Mouse (Mus musculus): ENCODE data around the gene Gabarapl1. TPM values are rescaled to one million over a fixed set of nuclear protein-coding genes. Genes with fewer than 3 reads are reported as not detected.

Gabarapl1 gene
- polyA plus RNA-seq, 1 experiment, result 64.3 TPM

GRCm38 (mm10) chr6:129514376-129514775 lies 18.6 kb upstream of the Gabarapl1 start:
- Histone ChIP-seq H3K36me3 (ENCODE audit: control insufficient read depth, insufficient read depth) (no peaks in the 10 kb centered on the region), H3K79me3 (ENCODE audit: low read depth) (no peaks in the 10 kb centered on the region), H3K27me3 (ENCODE audit: control insufficient read depth, insufficient read depth, insufficient read length) (no peaks in the 10 kb centered on the region), H3ac (ENCODE audit: control insufficient read depth, insufficient read length, low read depth) (no peak overlapping the region), H3K79me2 (ENCODE audit: control insufficient read depth, insufficient read depth) (no peaks in the 10 kb centered on the region), H3K4me3 (ENCODE audit: insufficient read depth, poor library complexity, severe bottlenecking) (no peak overlapping the region)
- TF ChIP-seq CEBPB (IDR thresholded peaks at IDR 0.05; ENCODE audit: low read depth) (no peak), MYOG (IDR thresholded peaks at IDR 0.05; ENCODE audit: control insufficient read depth, extremely low read depth, insufficient read length) (no peak), CTCF (IDR thresholded peaks at IDR 0.05; ENCODE audit: control insufficient read depth, insufficient read depth, insufficient read length) (no peak), MAX (IDR thresholded peaks at IDR 0.05) (peak; percentile 47), USF1 (IDR thresholded peaks at IDR 0.05; ENCODE audit: low read depth) (no peak), MYOD1 (IDR thresholded peaks at IDR 0.05; ENCODE audit: control insufficient read depth, insufficient read length, low read depth) (no peak), FOSL1 (IDR thresholded peaks at IDR 0.05; ENCODE audit: insufficient read depth, low read length, poor library complexity, severe bottlenecking) (peak; percentile 48)

GRCm38 (mm10) chr6:129515068-129515467 lies 17.9 kb upstream of the Gabarapl1 start:
- Histone ChIP-seq H3K36me3 (ENCODE audit: control insufficient read depth, insufficient read depth) (no peaks in the 10 kb centered on the region), H3K79me2 (ENCODE audit: control insufficient read depth, insufficient read depth) (no peaks in the 10 kb centered on the region), H3K27me3 (ENCODE audit: control insufficient read depth, insufficient read depth, insufficient read length) (no peaks in the 10 kb centered on the region), H3ac (ENCODE audit: control insufficient read depth, insufficient read length, low read depth) (no peak overlapping the region), H3K79me3 (ENCODE audit: low read depth) (no peaks in the 10 kb centered on the region), H3K4me3 (ENCODE audit: insufficient read depth, poor library complexity, severe bottlenecking) (no peak overlapping the region)
- TF ChIP-seq CEBPB (IDR thresholded peaks at IDR 0.05; ENCODE audit: low read depth), result peak; percentile 28
- TF ChIP-seq MYOG (IDR thresholded peaks at IDR 0.05; ENCODE audit: control insufficient read depth, extremely low read depth, insufficient read length), result no peak

- no peak overlapping the region for H3ac ChIP-seq (ENCODE audit: control insufficient read depth, insufficient read length, low read depth)
- H3K36me3 ChIP-seq (ENCODE audit: control insufficient read depth, insufficient read depth), result no peaks in the 10 kb centered on the region
- no peaks in the 10 kb centered on the region for H3K79me2 ChIP-seq (ENCODE audit: control insufficient read depth, insufficient read depth)
- TF ChIP-seq CTCF (IDR thresholded peaks at IDR 0.05; ENCODE audit: control insufficient read depth, insufficient read depth, insufficient read length) (no peak), MYOD1 (IDR thresholded peaks at IDR 0.05; ENCODE audit: control insufficient read depth, insufficient read length, low read depth) (no peak), MAX (IDR thresholded peaks at IDR 0.05) (no peak), FOSL1 (IDR thresholded peaks at IDR 0.05; ENCODE audit: insufficient read depth, low read length, poor library complexity, severe bottlenecking) (no peak), CEBPB (IDR thresholded peaks at IDR 0.05; ENCODE audit: low read depth) (no peak), USF1 (IDR thresholded peaks at IDR 0.05; ENCODE audit: low read depth) (no peak), MYOG (IDR thresholded peaks at IDR 0.05; ENCODE audit: control insufficient read depth, extremely low read depth, insufficient read length) (no peak)
- H3K79me3 ChIP-seq (ENCODE audit: low read depth), result no peaks in the 10 kb centered on the region
- no peaks in the 10 kb centered on the region for H3K27me3 ChIP-seq (ENCODE audit: control insufficient read depth, insufficient read depth, insufficient read length)
- no peak overlapping the region for H3K4me3 ChIP-seq (ENCODE audit: insufficient read depth, poor library complexity, severe bottlenecking)
Observed at GRCm38 (mm10) chr6:129516388-129516787, 16.6 kb upstream of the Gabarapl1 start.

- no peaks in the 10 kb centered on the region for H3K79me2 ChIP-seq (ENCODE audit: control insufficient read depth, insufficient read depth)
- no peaks in the 10 kb centered on the region for H3K36me3 ChIP-seq (ENCODE audit: control insufficient read depth, insufficient read depth)
- TF ChIP-seq FOSL1 (IDR thresholded peaks at IDR 0.05; ENCODE audit: insufficient read depth, low read length, poor library complexity, severe bottlenecking), result no peak
- no peak for TF ChIP-seq MYOG (IDR thresholded peaks at IDR 0.05; ENCODE audit: control insufficient read depth, extremely low read depth, insufficient read length)
- no peak for TF ChIP-seq MYOD1 (IDR thresholded peaks at IDR 0.05; ENCODE audit: control insufficient read depth, insufficient read length, low read depth)
- no peak for TF ChIP-seq CTCF (IDR thresholded peaks at IDR 0.05; ENCODE audit: control insufficient read depth, insufficient read depth, insufficient read length)
- TF ChIP-seq USF1 (IDR thresholded peaks at IDR 0.05; ENCODE audit: low read depth), result no peak
- no peak for TF ChIP-seq MAX (IDR thresholded peaks at IDR 0.05)
- TF ChIP-seq CEBPB (IDR thresholded peaks at IDR 0.05; ENCODE audit: low read depth), result no peak
- H3K27me3 ChIP-seq (ENCODE audit: control insufficient read depth, insufficient read depth, insufficient read length), result no peaks in the 10 kb centered on the region
- no peak overlapping the region for H3ac ChIP-seq (ENCODE audit: control insufficient read depth, insufficient read length, low read depth)
- H3K4me3 ChIP-seq (ENCODE audit: insufficient read depth, poor library complexity, severe bottlenecking), result no peak overlapping the region
- H3K79me3 ChIP-seq (ENCODE audit: low read depth), result no peaks in the 10 kb centered on the region
Observed at GRCm38 (mm10) chr6:129517752-129518408, 15.1 kb upstream of the Gabarapl1 start.

- H3ac ChIP-seq (ENCODE audit: control insufficient read depth, insufficient read length, low read depth), result no peak overlapping the region
- no peaks in the 10 kb centered on the region for H3K27me3 ChIP-seq (ENCODE audit: control insufficient read depth, insufficient read depth, insufficient read length)
- H3K4me3 ChIP-seq (ENCODE audit: insufficient read depth, poor library complexity, severe bottlenecking), result no peak overlapping the region
- no peaks in the 10 kb centered on the region for H3K79me2 ChIP-seq (ENCODE audit: control insufficient read depth, insufficient read depth)
- no peaks in the 10 kb centered on the region for H3K79me3 ChIP-seq (ENCODE audit: low read depth)
- TF ChIP-seq USF1 (IDR thresholded peaks at IDR 0.05; ENCODE audit: low read depth) (no peak), MAX (IDR thresholded peaks at IDR 0.05) (no peak), FOSL1 (IDR thresholded peaks at IDR 0.05; ENCODE audit: insufficient read depth, low read length, poor library complexity, severe bottlenecking) (no peak), MYOD1 (IDR thresholded peaks at IDR 0.05; ENCODE audit: control insufficient read depth, insufficient read length, low read depth) (no peak), CEBPB (IDR thresholded peaks at IDR 0.05; ENCODE audit: low read depth) (no peak), CTCF (IDR thresholded peaks at IDR 0.05; ENCODE audit: control insufficient read depth, insufficient read depth, insufficient read length) (no peak), MYOG (IDR thresholded peaks at IDR 0.05; ENCODE audit: control insufficient read depth, extremely low read depth, insufficient read length) (no peak)
- H3K36me3 ChIP-seq (ENCODE audit: control insufficient read depth, insufficient read depth), result no peaks in the 10 kb centered on the region
Observed at GRCm38 (mm10) chr6:129526069-129526468, 6.9 kb upstream of the Gabarapl1 start.

- Histone ChIP-seq H3K4me3 (ENCODE audit: insufficient read depth, poor library complexity, severe bottlenecking) (no peak overlapping the region), H3K36me3 (ENCODE audit: control insufficient read depth, insufficient read depth) (no peaks in the 10 kb centered on the region), H3K27me3 (ENCODE audit: control insufficient read depth, insufficient read depth, insufficient read length) (no peaks in the 10 kb centered on the region), H3K79me2 (ENCODE audit: control insufficient read depth, insufficient read depth) (no peaks in the 10 kb centered on the region), H3K79me3 (ENCODE audit: low read depth) (no peaks in the 10 kb centered on the region), H3ac (ENCODE audit: control insufficient read depth, insufficient read length, low read depth) (no peak overlapping the region)
- TF ChIP-seq MYOG (IDR thresholded peaks at IDR 0.05; ENCODE audit: control insufficient read depth, extremely low read depth, insufficient read length) (no peak), MAX (IDR thresholded peaks at IDR 0.05) (no peak), CTCF (IDR thresholded peaks at IDR 0.05; ENCODE audit: control insufficient read depth, insufficient read depth, insufficient read length) (no peak), MYOD1 (IDR thresholded peaks at IDR 0.05; ENCODE audit: control insufficient read depth, insufficient read length, low read depth) (no peak), CEBPB (IDR thresholded peaks at IDR 0.05; ENCODE audit: low read depth) (no peak), FOSL1 (IDR thresholded peaks at IDR 0.05; ENCODE audit: insufficient read depth, low read length, poor library complexity, severe bottlenecking) (no peak), USF1 (IDR thresholded peaks at IDR 0.05; ENCODE audit: low read depth) (no peak)
Observed at GRCm38 (mm10) chr6:129527416-129527815, 5.5 kb upstream of the Gabarapl1 start.
